Mouse (Mus musculus): ENCODE measurements at regions not wholly inside any gene's neighbourhood (a gene's known extent, or its start where the extent isn't known, plus 50 kb on each side); places are given as distances from the start of the nearest gene placed in this dataset.
A peak's percentile ranks its signal among the peaks of the same experiment; 100 is the strongest.

DNA sequence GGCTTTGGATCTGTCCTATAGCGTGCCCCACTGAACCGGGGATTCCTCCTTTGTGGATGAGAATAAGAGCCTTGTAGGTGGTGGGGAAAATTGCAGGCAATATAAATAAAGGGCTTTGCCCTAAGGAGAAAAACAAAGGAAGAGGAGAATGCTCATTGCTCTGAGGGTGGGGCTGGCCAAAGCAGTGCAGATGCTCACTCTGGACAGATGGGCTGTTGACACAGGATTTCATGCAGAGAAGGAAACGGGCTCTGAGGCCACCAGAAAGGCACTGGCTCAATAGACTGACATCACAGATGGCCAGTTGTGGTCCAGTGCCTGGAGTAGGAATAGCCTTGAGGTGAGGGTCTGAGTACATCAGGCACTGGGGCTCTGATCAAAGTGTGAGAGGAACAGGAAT is 532.7 kb upstream of the Atp11b start:
- no peak for DNase-seq (ENCODE audit: low spot score)
- no peaks in the 10 kb centered on the region for H3K36me3 ChIP-seq (replicated peaks; ENCODE audit: control insufficient read depth, insufficient read depth)

DNA sequence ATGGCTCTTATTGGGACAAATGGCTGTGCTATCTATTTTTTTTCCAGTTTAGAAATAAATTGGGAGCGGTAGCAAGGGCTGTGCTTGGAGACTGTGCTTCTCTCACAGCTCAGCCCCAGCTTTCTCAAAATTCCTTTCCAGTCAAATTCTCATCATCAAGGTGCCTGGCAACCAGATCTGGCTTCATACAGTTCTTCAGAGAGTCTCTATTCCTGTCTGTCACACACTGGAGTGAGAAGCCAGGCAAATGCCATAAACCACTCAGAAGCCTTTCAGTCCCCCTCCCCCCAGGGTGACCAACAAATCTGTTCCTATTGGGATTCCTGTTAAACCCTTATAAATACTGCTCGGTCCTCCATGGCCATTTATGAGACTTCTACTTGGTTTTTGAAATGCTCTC is 531.7 kb upstream of the Atp11b start:
- 47% methylated on average over 2 of the region's 2 CpGs for WGBS
- ATAC-seq (ENCODE audit: low FRiP score) = no peak
- Histone ChIP-seq H3K4me3 (replicated peaks; ENCODE audit: low read length) (no peak overlapping the region), H3K27me3 (ENCODE audit: control insufficient read depth, insufficient read depth, low read length) (no peaks in the 10 kb centered on the region), H3K4me1 (replicated peaks; ENCODE audit: control insufficient read depth, insufficient read depth, low read length) (0 out of 2 replicates have a peak, but pooled peaks cover 4% of the 10 kb centered on the region), H3K27ac (no peak overlapping the region), H3K9me3 (ENCODE audit: control insufficient read depth, low read length) (no peaks in the 10 kb centered on the region), H3K9ac (no peak overlapping the region), H3K4me2 (replicated peaks) (no peak overlapping the region), H3K36me3 (replicated peaks; ENCODE audit: control insufficient read depth, insufficient read depth) (no peaks in the 10 kb centered on the region)
- no peak for DNase-seq (ENCODE audit: low spot score)

More for the DNA sequence above, 532.7 kb upstream of the Atp11b start:
- H3K27me3 ChIP-seq (ENCODE audit: control insufficient read depth, insufficient read depth, low read length) = no peaks in the 10 kb centered on the region
- no peak overlapping the region for H3K4me2 ChIP-seq (replicated peaks)
- WGBS = 17% methylated on average over 3 of the region's 3 CpGs
- H3K4me1 ChIP-seq (replicated peaks; ENCODE audit: control insufficient read depth, insufficient read depth, low read length) = 0 out of 2 replicates have a peak, but pooled peaks cover 4% of the 10 kb centered on the region
- no peaks in the 10 kb centered on the region for H3K9me3 ChIP-seq (ENCODE audit: control insufficient read depth, low read length)
- no peak overlapping the region for H3K4me3 ChIP-seq (replicated peaks; ENCODE audit: low read length)
- no peak overlapping the region for H3K27ac ChIP-seq
- ATAC-seq (ENCODE audit: low FRiP score) = no peak
- H3K9ac ChIP-seq = no peak overlapping the region

DNA sequence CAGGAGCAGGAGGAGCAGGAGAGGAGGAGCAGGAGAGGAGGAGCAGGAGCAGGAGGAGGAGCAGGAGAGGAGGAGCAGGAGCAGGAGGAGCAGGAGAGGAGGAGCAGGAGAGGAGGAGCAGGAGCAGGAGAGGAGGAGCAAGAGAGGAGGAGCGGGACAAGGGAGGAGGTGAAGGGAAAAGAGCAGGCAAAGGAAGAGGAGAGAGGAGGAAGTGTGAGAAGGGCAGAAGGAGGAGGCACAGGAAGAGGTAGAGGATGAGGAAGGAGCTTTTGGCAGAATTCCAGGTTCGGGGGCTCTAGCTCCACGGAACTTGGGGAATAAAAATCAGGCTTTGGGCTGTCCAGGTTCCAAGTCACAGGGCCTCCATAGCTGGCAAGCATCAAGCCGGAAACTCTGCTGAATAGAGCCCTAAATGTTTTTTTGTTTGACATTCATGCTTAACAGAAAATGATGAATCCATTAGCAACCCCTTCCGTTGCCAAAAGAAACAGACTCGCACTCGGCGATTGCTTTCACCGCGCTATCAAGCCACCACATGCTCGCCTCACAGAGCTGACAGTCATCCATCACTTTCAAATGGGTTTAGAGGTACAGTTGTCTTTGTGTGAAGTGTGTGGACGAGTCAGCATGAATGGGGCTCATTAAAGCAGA is 528.7 kb upstream of the Atp11b start:
- Histone ChIP-seq H3K27ac (no peak overlapping the region), H3K36me3 (replicated peaks; ENCODE audit: control insufficient read depth, insufficient read depth) (no peaks in the 10 kb centered on the region), H3K9me3 (ENCODE audit: control insufficient read depth, low read length) (no peaks in the 10 kb centered on the region), H3K4me1 (replicated peaks; ENCODE audit: control insufficient read depth, insufficient read depth, low read length) (0 out of 2 replicates have a peak, but pooled peaks cover 4% of the 10 kb centered on the region), H3K4me3 (replicated peaks; ENCODE audit: low read length) (no peak overlapping the region), H3K27me3 (ENCODE audit: control insufficient read depth, insufficient read depth, low read length) (no peaks in the 10 kb centered on the region), H3K9ac (peak overlapping the region; percentile 24; the same call in 1 of the 2 replicates), H3K4me2 (replicated peaks) (peak overlapping the region; percentile 36)
- ATAC-seq (ENCODE audit: low FRiP score) (peak; percentile 85), DNase-seq (ENCODE audit: low spot score) (peak; percentile 77)
- 16% methylated on average over 12 of the region's 12 CpGs for WGBS

DNA sequence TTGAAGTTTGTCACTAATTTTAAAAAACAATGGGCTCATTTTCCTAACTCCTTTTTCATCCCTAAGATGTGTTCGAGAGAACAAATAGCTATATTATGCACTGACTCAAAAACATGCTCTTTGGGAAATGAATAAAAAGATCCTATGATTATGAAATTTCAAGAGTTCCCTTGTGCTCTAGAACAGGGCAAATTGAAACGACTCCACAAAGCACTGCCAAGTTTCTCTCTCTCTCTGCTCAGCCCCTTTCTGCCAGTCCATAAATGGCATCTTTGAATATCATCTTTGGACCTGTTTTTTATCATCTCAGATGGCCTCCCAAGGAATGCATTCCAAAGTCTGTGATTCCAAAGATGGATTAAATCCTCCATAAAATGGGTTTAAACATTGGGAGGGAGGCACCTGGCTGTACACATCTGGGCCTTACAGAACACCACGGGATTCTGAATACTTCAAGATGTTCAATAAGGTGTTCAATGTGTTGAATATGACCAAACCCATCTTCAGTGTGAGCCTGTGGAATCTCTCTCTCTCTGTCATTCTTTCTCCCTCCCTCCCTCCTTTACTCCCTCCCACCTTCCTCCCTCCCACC is 528.0 kb upstream of the Atp11b start:
- H3K4me2 ChIP-seq (replicated peaks) = peak overlapping the region; percentile 36

DNA sequence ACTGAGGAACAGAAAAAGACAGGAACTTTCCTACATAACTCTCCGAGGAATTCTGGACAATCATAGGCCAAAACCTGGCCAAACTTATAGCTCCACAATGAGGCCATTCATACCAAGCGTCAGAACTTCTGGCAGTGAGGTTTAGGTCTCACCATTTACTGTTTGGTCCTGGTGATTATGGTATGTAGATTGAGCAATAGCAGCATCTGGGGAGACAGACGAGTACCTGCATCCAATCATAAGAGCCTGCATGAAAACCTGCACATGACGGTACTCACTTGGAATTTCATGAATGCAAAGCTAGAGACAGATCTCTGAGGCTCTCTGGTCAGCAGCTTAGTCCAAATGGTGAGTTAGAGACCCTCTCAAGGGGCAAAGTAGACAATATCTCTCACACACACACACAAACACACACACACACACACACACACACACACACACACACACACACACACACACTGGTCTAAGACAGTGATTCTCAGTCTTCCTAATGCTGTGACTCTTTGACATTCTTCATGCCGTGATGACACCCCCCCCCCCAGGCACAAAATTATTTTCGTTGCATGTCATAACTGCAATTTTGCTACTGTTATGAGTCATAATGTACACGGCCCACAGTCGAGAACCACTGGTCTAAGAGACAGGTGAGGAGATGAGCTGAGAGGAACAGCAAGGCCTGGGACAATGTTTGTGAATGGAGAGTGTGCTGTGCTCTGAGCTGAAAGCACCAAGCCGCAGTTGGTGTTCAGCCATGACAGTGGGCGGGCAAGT is 522.6 kb upstream of the Atp11b start:
- no peaks in the 10 kb centered on the region for H3K4me1 ChIP-seq (replicated peaks; ENCODE audit: control insufficient read depth, insufficient read depth, low read length)
- ATAC-seq (ENCODE audit: low FRiP score) = no peak
- no peaks in the 10 kb centered on the region for H3K9me3 ChIP-seq (ENCODE audit: control insufficient read depth, low read length)
- 88% methylated on average over 10 of the region's 10 CpGs for WGBS
- H3K4me2 ChIP-seq (replicated peaks) = no peak overlapping the region
- H3K36me3 ChIP-seq (replicated peaks; ENCODE audit: control insufficient read depth, insufficient read depth) = no peaks in the 10 kb centered on the region
- H3K27me3 ChIP-seq (ENCODE audit: control insufficient read depth, insufficient read depth, low read length) = no peaks in the 10 kb centered on the region
- no peak for DNase-seq (ENCODE audit: low spot score)
- no peak overlapping the region for H3K4me3 ChIP-seq (replicated peaks; ENCODE audit: low read length)
- H3K9ac ChIP-seq = no peak overlapping the region
- no peak overlapping the region for H3K27ac ChIP-seq

More for the DNA sequence above, 528.0 kb upstream of the Atp11b start:
- no peaks in the 10 kb centered on the region for H3K36me3 ChIP-seq (replicated peaks; ENCODE audit: control insufficient read depth, insufficient read depth)
- H3K4me3 ChIP-seq (replicated peaks; ENCODE audit: low read length) = no peak overlapping the region
- no peaks in the 10 kb centered on the region for H3K27me3 ChIP-seq (ENCODE audit: control insufficient read depth, insufficient read depth, low read length)
- ATAC-seq (ENCODE audit: low FRiP score) (no peak), DNase-seq (ENCODE audit: low spot score) (no peak)
- H3K9me3 ChIP-seq (ENCODE audit: control insufficient read depth, low read length) = no peaks in the 10 kb centered on the region
- no peak overlapping the region for H3K9ac ChIP-seq
- no peak overlapping the region for H3K27ac ChIP-seq
- 0 out of 2 replicates have a peak, but pooled peaks cover 4% of the 10 kb centered on the region for H3K4me1 ChIP-seq (replicated peaks; ENCODE audit: control insufficient read depth, insufficient read depth, low read length)
- WGBS = 49% methylated on average over 3 of the region's 3 CpGs

DNA sequence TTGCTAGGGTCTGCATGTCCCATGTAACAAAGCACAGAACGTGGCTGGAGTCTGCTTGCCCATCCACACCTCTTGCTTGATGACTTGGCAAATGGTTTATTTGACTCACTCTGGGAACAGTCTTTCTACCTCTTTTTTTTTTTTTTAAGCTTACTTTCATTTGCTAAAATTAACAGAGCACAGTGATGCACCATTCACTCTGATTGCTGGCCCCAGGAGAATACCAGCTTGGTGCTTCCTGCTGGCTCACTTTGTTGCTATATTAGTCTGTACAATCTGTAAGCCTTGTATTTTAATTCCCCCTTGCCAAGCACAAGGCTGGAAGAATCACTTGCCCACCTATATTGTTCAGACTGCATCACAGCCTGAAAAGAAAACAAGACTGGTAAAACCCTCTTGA is 521.4 kb upstream of the Atp11b start:
- H3K9ac ChIP-seq = no peak overlapping the region
- no peak for ATAC-seq (ENCODE audit: low FRiP score)
- H3K4me1 ChIP-seq (replicated peaks; ENCODE audit: control insufficient read depth, insufficient read depth, low read length) = no peaks in the 10 kb centered on the region
- no peak overlapping the region for H3K4me3 ChIP-seq (replicated peaks; ENCODE audit: low read length)
- H3K27ac ChIP-seq = no peak overlapping the region
- H3K9me3 ChIP-seq (ENCODE audit: control insufficient read depth, low read length) = no peaks in the 10 kb centered on the region
- no peaks in the 10 kb centered on the region for H3K27me3 ChIP-seq (ENCODE audit: control insufficient read depth, insufficient read depth, low read length)
- DNase-seq (ENCODE audit: low spot score) = no peak
- no peak overlapping the region for H3K4me2 ChIP-seq (replicated peaks)
- no peaks in the 10 kb centered on the region for H3K36me3 ChIP-seq (replicated peaks; ENCODE audit: control insufficient read depth, insufficient read depth)
- 59% methylated on average over 1 of the region's 1 CpGs for WGBS

DNA sequence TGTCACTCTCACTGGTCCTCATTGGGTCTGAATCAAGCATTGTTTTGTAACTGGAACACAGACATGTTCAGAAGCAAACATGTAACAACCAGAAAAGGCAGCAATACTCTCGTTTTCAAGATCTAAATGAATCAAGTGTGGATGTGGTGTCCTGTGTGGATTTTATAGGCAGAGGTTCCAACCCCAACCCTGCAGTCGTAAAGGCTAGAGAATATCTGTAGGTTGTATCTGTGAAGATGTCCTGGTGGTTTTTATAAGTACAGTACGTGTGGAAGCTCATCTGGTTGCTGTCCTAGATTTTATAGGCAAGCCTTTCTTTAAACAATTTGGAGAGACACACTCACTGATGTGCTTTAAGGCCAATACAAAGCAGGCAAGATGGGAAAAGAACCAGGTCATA is 518.8 kb upstream of the Atp11b start:
- WGBS = 88% methylated on average over 3 of the region's 3 CpGs
- no peak for DNase-seq (ENCODE audit: low spot score)
- Histone ChIP-seq H3K4me2 (replicated peaks) (no peak overlapping the region), H3K9me3 (ENCODE audit: control insufficient read depth, low read length) (no peaks in the 10 kb centered on the region), H3K27ac (no peak overlapping the region), H3K4me3 (replicated peaks; ENCODE audit: low read length) (no peak overlapping the region), H3K27me3 (ENCODE audit: control insufficient read depth, insufficient read depth, low read length) (no peaks in the 10 kb centered on the region), H3K4me1 (replicated peaks; ENCODE audit: control insufficient read depth, insufficient read depth, low read length) (no peaks in the 10 kb centered on the region), H3K9ac (no peak overlapping the region), H3K36me3 (replicated peaks; ENCODE audit: control insufficient read depth, insufficient read depth) (no peaks in the 10 kb centered on the region)
- ATAC-seq (ENCODE audit: low FRiP score) = no peak

DNA sequence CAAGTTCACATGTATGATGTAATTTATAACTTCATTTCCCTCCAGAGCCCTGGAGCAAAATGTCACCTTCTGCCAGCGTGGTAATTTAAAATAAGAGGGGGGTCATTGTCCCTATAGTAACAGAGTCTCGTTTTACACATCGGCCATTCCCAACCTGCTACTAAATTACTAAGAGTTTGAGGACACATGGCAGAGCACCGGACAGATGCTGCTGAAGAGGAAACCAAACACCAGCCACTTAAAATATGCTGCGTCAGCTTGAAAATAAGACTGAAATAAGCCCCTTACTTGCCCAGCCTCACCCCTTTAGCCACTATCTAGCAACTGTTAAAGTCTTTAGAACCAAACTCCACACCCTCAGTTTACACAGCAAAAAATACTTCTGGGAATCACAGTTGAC is 518.1 kb upstream of the Atp11b start:
- Histone ChIP-seq H3K4me2 (replicated peaks) (no peak overlapping the region), H3K36me3 (replicated peaks; ENCODE audit: control insufficient read depth, insufficient read depth) (no peaks in the 10 kb centered on the region), H3K9me3 (ENCODE audit: control insufficient read depth, low read length) (no peaks in the 10 kb centered on the region), H3K4me3 (replicated peaks; ENCODE audit: low read length) (no peak overlapping the region), H3K9ac (no peak overlapping the region), H3K27me3 (ENCODE audit: control insufficient read depth, insufficient read depth, low read length) (no peaks in the 10 kb centered on the region), H3K4me1 (replicated peaks; ENCODE audit: control insufficient read depth, insufficient read depth, low read length) (no peaks in the 10 kb centered on the region), H3K27ac (no peak overlapping the region)
- 34% methylated on average over 5 of the region's 5 CpGs for WGBS
- ATAC-seq (ENCODE audit: low FRiP score) (no peak), DNase-seq (ENCODE audit: low spot score) (no peak)

DNA sequence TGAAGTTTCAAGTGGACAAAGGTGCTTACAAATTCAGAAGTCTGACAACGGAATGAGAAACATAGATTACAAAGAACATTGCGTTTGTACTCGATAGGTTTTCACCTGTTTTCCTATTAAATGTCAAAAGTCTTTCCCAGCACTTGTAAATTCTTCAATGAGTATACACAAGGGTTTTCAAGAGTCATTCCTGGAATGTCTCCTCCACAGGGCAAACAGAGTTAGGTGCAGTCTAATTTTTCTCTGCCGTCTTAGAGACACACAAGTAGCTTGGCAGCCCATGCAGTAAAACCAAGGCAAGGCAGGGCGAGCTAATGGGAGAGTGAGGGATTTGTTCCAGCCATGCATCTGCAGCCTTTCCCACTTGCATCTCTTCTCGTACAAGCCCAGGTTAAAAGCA is 516.6 kb upstream of the Atp11b start:
- Histone ChIP-seq H3K27me3 (ENCODE audit: control insufficient read depth, insufficient read depth, low read length) (no peaks in the 10 kb centered on the region), H3K4me2 (replicated peaks) (no peak overlapping the region), H3K4me3 (replicated peaks; ENCODE audit: low read length) (no peak overlapping the region), H3K27ac (no peak overlapping the region), H3K9me3 (ENCODE audit: control insufficient read depth, low read length) (no peaks in the 10 kb centered on the region), H3K36me3 (replicated peaks; ENCODE audit: control insufficient read depth, insufficient read depth) (no peaks in the 10 kb centered on the region), H3K9ac (no peak overlapping the region), H3K4me1 (replicated peaks; ENCODE audit: control insufficient read depth, insufficient read depth, low read length) (no peaks in the 10 kb centered on the region)
- ATAC-seq (ENCODE audit: low FRiP score) = no peak
- DNase-seq (ENCODE audit: low spot score) = no peak
- 92% methylated on average over 6 of the region's 6 CpGs for WGBS
